Mouse (Mus musculus) embryo, embryonic 10.5 days (tissue): Measurements from ENCODE around the gene Celf1.
A peak's percentile ranks its signal among the peaks of the same experiment; 100 is the strongest.
"Not testable (repeated sequence)": the region's sequence is repeated elsewhere in the genome, so short reads cannot be mapped to it uniquely, and the experiment has no call there.

ENCODE experiments used
- DNase-seq: peaks from one replicate; pipeline ENCODE4 v3.0.0-alpha.2; 2015; ENCODE audit warnings: low spot score

Celf1 gene

GRCm38 (mm10) chr2:91023131-91023530 is 82.9 kb downstream of the Celf1 start:
- no peak for DNase-seq

- no peak for DNase-seq
Observed at GRCm38 (mm10) chr2:91023956-91024355, 83.8 kb downstream of the Celf1 start.

DNA sequence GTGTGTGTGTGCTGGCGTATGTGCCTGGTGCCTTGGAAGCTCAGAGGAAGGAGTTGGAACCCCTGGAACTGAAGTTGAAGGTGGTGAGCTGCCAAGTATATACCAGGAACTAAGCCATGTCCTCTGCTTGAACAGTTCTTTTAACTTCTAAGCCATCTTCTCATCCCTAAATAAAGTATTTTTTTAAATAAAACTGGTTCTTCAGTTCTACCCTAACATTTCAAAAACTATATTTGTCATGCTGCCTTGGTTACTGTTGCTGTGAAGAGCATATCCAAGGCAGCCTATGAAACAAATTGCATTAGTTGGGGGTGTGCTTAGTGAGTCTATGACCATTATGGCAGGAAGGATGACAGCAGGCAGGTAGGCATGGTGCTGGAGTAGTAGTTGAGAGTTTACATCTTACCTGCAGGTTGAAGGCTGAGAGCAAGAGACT is 84.9 kb downstream of the Celf1 start:
- no peak for DNase-seq

DNA sequence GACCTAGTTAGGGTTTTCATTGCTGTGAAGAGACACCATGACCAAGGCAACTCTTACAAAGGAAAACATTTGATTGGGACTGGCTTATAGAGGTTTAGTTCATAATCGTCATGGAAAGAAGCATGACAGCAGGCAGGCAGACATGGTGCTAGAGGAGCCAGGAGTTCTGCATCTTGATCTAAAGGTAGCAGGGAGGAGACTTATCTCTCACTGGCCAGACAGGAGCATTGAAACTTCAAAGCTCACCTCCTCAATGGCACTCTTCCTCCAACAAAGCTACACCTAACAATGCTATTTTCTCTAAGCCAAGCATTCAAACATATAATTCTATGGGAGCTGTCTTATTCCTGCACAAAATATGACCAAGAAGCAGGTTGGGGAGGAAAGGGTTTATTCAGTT is 86.3 kb downstream of the Celf1 start:
- no peak for DNase-seq

- no peak for DNase-seq
Observed at GRCm38 (mm10) chr2:91027391-91028214, 87.4 kb downstream of the Celf1 start.

DNA sequence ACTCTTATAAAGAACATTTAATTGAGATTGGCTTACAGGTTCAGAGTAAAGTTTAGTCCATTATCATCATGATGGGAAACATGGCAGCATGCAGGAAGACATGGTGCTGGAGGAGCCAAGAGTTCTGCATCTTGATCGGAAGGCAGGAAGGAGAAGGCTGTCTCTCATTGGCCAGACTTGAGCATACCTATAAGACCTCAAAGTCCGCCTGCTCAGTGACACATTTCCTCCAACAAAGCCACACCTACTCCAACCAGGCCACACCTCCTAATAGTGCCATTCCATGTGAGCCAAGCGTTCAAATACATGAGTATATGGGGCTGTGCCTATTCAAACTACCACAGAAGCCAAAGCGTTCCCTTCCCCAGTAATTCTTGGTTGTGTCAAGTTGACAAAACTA is 91.0 kb downstream of the Celf1 start:
- DNase-seq: no peak

- DNase-seq: peak; percentile 52
Observed at GRCm38 (mm10) chr2:91033000-91033399, 92.8 kb downstream of the Celf1 start.

- no peak for DNase-seq
Observed at GRCm38 (mm10) chr2:91035385-91035784, 95.2 kb downstream of the Celf1 start, which contains the start of gene Rapsn. Gene Rapsn (plus strand): TSS chr2:91035620.

DNA sequence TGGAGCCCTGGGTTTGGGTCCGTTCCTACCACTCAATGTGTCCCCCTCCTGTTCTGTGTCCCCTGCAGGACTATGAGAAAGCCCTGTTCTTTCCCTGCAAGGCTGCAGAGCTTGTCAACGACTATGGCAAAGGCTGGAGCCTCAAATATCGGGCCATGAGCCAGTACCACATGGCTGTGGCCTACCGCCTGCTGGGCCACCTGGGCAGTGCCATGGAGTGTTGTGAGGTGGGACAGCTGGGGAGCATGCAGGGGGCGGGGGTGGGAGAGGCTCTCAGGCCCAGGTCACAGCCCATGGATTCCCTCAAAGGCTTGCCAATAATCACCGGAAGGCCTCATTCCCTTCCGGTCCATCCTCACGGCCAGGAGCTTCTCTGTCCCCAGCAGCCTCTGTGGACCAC is 101.6 kb downstream of the Celf1 start:
- DNase-seq: no peak

- DNase-seq: no peak
Observed at GRCm38 (mm10) chr2:91042651-91043398, 102.6 kb downstream of the Celf1 start.

- DNase-seq: no peak
Observed at GRCm38 (mm10) chr2:91044727-91045126, 104.5 kb downstream of the Celf1 start.

DNA sequence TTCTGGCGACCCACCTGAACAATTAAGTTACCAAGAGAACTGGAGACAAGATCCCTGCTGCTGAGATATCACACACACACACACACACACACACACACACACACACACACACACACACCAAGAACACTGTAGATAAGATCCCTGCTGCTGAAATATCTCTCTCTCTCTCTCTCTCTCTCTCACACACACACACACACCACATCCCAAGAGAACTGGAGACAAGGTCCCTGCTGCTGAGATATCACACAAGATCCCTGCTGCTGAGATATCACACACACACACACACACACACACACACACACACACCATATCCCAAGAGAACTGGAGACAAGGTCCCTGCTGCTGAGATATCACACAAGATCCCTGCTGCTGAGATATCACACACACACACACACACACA is 105.6 kb downstream of the Celf1 start:
- DNase-seq: not testable (repeated sequence)

- no peak for DNase-seq
Observed at GRCm38 (mm10) chr2:91047359-91047758, 107.2 kb downstream of the Celf1 start.

DNA sequence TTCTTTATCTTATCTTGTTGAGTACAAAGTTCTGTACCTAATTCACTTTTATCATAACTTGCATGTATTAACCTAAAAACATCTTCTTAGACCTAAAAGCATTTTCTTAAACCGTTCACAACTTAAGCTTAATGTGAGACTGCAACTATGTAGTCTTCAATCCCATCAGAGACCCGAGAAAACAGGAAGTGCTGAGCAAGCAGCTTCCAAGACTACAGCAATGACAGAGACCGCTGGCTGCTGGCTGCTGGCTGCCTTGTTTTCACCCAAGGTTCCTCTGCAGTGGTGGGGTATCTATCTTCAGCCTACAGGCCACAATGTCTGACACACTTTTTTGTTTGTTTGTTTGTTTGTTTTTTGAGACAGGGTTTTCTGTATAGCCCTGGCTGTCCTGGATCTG is 111.7 kb downstream of the Celf1 start:
- DNase-seq: no peak

GRCm38 (mm10) chr2:91052752-91053151 is 112.6 kb downstream of the Celf1 start:
- DNase-seq: no peak

DNA sequence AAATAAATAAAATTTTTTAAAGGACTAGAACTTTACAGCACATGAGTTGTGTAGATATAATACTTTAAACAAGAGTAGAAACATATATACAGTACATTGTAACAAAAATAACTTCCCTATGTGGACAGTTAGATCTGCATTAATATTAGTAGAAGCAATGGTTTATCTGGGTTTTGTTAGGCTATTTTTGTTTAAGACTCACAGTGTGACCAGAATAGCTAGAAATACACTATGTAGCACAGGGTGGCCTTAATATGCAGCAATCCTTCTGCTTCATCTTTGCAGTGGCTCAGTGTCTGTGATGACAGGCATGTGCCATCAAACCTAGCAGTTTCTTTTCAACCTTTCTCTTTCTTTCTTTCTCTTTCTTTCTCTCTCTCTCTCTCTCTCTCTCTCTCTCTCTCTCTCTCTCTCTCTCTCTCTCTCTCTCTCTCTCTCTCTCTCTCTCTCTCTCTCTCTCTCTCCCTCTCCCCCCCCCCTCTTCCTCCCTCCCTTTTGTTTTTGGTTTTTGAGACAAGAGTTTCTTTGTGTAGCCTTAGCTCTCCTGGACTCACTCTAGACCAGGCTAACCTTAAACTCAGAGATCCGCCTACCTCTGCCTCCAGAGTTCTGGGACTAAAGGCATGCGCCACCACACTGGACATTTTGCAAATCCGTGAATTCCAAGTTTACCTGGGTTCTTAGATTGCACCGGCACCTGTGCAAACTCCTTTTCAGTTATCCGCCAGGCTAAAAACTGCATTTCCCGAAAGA is 113.2 kb downstream of the Celf1 start:
- DNase-seq: no peak

DNA sequence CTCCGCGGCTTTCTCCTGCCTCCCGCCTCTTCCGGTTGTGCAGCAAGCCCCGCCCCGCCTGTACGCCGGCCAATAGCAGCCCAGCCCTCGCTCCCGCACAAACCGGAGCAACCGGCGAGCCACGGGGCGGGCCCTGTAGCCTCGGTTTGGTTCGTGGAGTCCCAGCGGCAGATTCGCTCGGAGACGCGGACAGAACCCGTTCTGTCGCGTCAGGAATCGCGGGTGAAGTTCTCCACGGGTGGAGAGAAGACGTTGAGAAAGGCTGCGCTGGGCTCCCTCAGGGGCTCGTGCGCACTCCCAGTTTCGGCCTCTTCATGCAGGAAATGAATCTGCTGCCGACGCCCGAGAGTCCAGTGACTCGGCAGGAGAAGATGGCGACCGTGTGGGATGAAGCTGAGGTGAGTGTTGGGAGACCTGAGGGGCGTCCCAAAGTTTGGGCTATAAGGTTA is 113.8 kb downstream of the Celf1 start, which contains the start of gene Psmc3:
Gene Psmc3, plus strand, starts transcription at position 76 of the 449 bp plus-strand sequence.
- peak; percentile 97 for DNase-seq

GRCm38 (mm10) chr2:91058435-91058834 is 118.3 kb downstream of the Celf1 start:
- no peak for DNase-seq

- no peak for DNase-seq
Observed at GRCm38 (mm10) chr2:91059376-91059775, 119.2 kb downstream of the Celf1 start.

DNA sequence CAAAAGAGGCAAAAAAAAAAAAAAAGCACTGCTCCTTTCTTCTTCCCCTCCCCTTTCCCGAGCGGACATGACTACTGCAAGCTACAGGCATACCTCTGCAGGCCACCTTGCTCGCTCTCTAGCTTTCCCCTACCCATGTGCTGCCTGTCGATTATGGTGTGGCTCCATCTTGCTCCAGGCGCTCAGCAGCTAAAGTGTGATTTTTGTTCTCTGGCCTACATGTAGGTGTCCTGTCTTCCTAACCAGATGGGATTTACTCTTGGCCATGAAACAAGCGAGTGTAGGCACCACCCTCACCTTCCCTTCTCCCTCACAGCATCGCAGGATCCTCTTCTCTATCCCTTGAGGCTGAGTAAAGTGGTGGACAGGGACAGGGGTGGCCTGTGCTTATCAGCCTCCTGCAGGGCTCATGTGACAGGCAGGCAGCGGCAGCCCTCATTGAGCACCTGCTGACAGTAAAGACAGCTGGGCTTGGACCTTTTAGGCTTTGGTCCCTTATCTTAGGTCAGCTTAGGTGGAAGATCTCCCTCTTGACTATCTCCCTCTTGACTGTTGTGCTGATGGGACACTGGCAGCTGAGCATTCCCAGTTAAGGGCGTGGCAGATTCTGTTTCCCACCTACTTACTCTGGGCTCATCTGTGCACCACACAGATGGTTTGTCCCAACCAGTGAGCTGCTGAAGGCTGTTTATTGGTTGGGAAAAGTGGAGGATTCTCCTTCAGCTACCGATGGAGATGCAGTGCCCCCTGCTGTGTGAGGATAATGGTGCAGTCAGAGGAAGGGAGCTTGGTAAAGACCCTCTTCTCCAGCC is 120.6 kb downstream of the Celf1 start:
- peak; percentile 70 for DNase-seq

- no peak for DNase-seq
Observed at GRCm38 (mm10) chr2:91061849-91062481, 121.8 kb downstream of the Celf1 start.
